8 mouse cellular contexts compared by ENCODE assay signal in genomic region chr17:29341591-29342003, GRCm38 (mm10). TPM values are rescaled to one million over a fixed set of nuclear protein-coding genes. Genes with fewer than 3 reads are reported as not detected.
DNase-seq lines count a peak whose midpoint lies in the region; ATAC-seq and TF ChIP-seq lines count a peak whose summit lies in the region.

No protein-coding gene starts in this region.

- H3K9me3 ChIP-seq in forebrain, postnatal 0 days (ENCODE audit: low read length) = no peaks in the 10 kb centered on the region
- H3K9me3 ChIP-seq in intestine, postnatal 0 days (ENCODE audit: control insufficient read depth) = no peaks in the 10 kb centered on the region
- no peaks in the 10 kb centered on the region for H3K9me3 ChIP-seq in lung, embryonic 15.5 days

- peaks cover 46% of the 10 kb centered on the region for H3K4me1 ChIP-seq in cerebellum, adult 2 months (ENCODE audit: control insufficient read depth, insufficient read depth, low read length)
- H3K4me1 ChIP-seq in forebrain, postnatal 0 days (ENCODE audit: insufficient read depth) = peaks cover 7% of the 10 kb centered on the region; the same call in 1 of the 2 replicates
- peaks cover 9% of the 10 kb centered on the region; the same call in 1 of the 2 replicates for H3K4me1 ChIP-seq in intestine, postnatal 0 days (replicated peaks; ENCODE audit: control insufficient read depth, insufficient read depth, low read length)
- H3K4me1 ChIP-seq in lung, embryonic 15.5 days = peaks cover 67% of the 10 kb centered on the region

- H3K4me3 ChIP-seq in cerebellum, adult 2 months (replicated peaks; ENCODE audit: insufficient read depth, low read depth, low read length) = no peak overlapping the region
- H3K4me3 ChIP-seq in forebrain, postnatal 0 days (ENCODE audit: low read depth, low read length) = no peak overlapping the region
- H3K4me3 ChIP-seq in intestine, postnatal 0 days (ENCODE audit: low read depth, low read length) = no peak overlapping the region
- no peak overlapping the region for H3K4me3 ChIP-seq in lung, embryonic 15.5 days

- TF ChIP-seq CTCF in cerebellum, adult 2 months (IDR thresholded peaks at IDR 0.05; ENCODE audit: borderline replicate concordance, insufficient read depth, low read depth, low read length) = 0 out of 2 replicates have a peak, but pooled peaks have one; percentile 7
- peak; percentile 61 for TF ChIP-seq CTCF in forebrain, postnatal 0 days (IDR thresholded peaks at IDR 0.05; ENCODE audit: low read depth)
- peak; percentile 56 for TF ChIP-seq CTCF in intestine, postnatal 0 days (IDR thresholded peaks at IDR 0.05; ENCODE audit: low read depth)

- no peaks in the 10 kb centered on the region for H3K27me3 ChIP-seq in cerebellum, adult 2 months (ENCODE audit: control insufficient read depth, insufficient read depth, low read length)
- no peaks in the 10 kb centered on the region for H3K27me3 ChIP-seq in forebrain, postnatal 0 days (ENCODE audit: insufficient read depth, low read length)
- no peaks in the 10 kb centered on the region for H3K27me3 ChIP-seq in intestine, postnatal 0 days (replicated peaks; ENCODE audit: control insufficient read depth, insufficient read depth, low read length)
- no peaks in the 10 kb centered on the region for H3K27me3 ChIP-seq in lung, embryonic 15.5 days
- H3K27me3 ChIP-seq in splenic B cell, adult 2 months (ENCODE audit: control insufficient read depth, insufficient read depth, low read length, poor library complexity, severe bottlenecking) = no peaks in the 10 kb centered on the region

- H3K9ac ChIP-seq in forebrain, postnatal 0 days = peak overlapping the region; percentile 25; the same call in 1 of the 2 replicates
- no peak overlapping the region for H3K9ac ChIP-seq in intestine, postnatal 0 days (ENCODE audit: low read depth, low read length)
- no peak overlapping the region for H3K9ac ChIP-seq in lung, embryonic 15.5 days

- no peak for TF ChIP-seq POLR2A in cerebellum, adult 2 months (IDR thresholded peaks at IDR 0.05; ENCODE audit: borderline replicate concordance, insufficient read depth, low read length)

- H3K36me3 ChIP-seq in forebrain, postnatal 0 days (ENCODE audit: insufficient read depth) = peaks cover 51% of the 10 kb centered on the region
- H3K36me3 ChIP-seq in intestine, postnatal 0 days (ENCODE audit: control insufficient read depth, insufficient read depth) = peaks cover 53% of the 10 kb centered on the region
- peaks cover 60% of the 10 kb centered on the region for H3K36me3 ChIP-seq in lung, embryonic 15.5 days
- H3K36me3 ChIP-seq in splenic B cell, adult 2 months (ENCODE audit: control insufficient read depth, insufficient read depth, low read length, poor library complexity, severe bottlenecking) = peaks cover 4% of the 10 kb centered on the region

- no peak overlapping the region for H3K27ac ChIP-seq in cerebellum, adult 2 months (ENCODE audit: insufficient read depth, low read length)
- peak overlapping the region; percentile 66 for H3K27ac ChIP-seq in forebrain, postnatal 0 days (ENCODE audit: low read depth, low read length)
- H3K27ac ChIP-seq in intestine, postnatal 0 days (ENCODE audit: low read depth, low read length) = peak overlapping the region; percentile 71
- H3K27ac ChIP-seq in lung, embryonic 15.5 days = peak overlapping the region; percentile 90

- WGBS in cerebellum, adult 2 months = 31% methylated on average over 9 of the region's 9 CpGs
- WGBS in forebrain, postnatal 0 days = 19% methylated on average over 9 of the region's 9 CpGs
- 28% methylated on average over 9 of the region's 9 CpGs for WGBS in intestine, postnatal 0 days
- 11% methylated on average over 9 of the region's 9 CpGs for WGBS in lung, embryonic 15.5 days

- peak; percentile 50 to 54 for DNase-seq in cerebellum, adult 2 months
- DNase-seq in cerebellum, postnatal 36 days = no peak
- DNase-seq in Muller cell, postnatal 12 days (ENCODE audit: inconsistent ontology term) = peak; percentile 23
- peak; percentile 60 for DNase-seq in forebrain, postnatal 0 days
- DNase-seq in splenic B cell, adult 2 months (ENCODE audit: low read depth, low spot score) = peak; percentile 83
- DNase-seq in frontal cortex, postnatal 25 days (ENCODE audit: low spot score in 2 of 2) = no peak

- H3K4me2 ChIP-seq in forebrain, postnatal 0 days (ENCODE audit: low read depth) = peak overlapping the region; percentile 20; the same call in 1 of the 2 replicates
- peak overlapping the region; percentile 48 for H3K4me2 ChIP-seq in intestine, postnatal 0 days (replicated peaks; ENCODE audit: low read depth)
- peak overlapping the region; percentile 24; the same call in 1 of the 2 replicates for H3K4me2 ChIP-seq in lung, embryonic 15.5 days

- peak; percentile 60 for ATAC-seq in forebrain, postnatal 0 days
- ATAC-seq in intestine, postnatal 0 days = peak; percentile 52
- ATAC-seq in lung, embryonic 15.5 days (ENCODE audit: borderline replicate concordance, extremely low read depth, low FRiP score, low TSS enrichment) = peak; percentile 11

RNA-seq across cellular contexts. Expression of gene Mtch1, which starts 6.1 kb away (rescaled TPM):
- polyA plus RNA-seq in cerebellum, adult 2 months (2012; rRNA removed) = 447 and 479 TPM in 2 replicates
- 556 and 595 TPM in 2 replicates for total RNA-seq in forebrain, postnatal 0 days (2014; rRNA removed)
- polyA plus RNA-seq in forebrain, postnatal 0 days (2015; fragmentation: Nextera tagmentation; extraction: Ambion mirVana) = 459 and 504 TPM in 2 replicates
- 139 and 143 TPM in 2 replicates for polyA plus RNA-seq in intestine, postnatal 0 days (2015; fragmentation: Nextera tagmentation; extraction: Ambion mirVana)
- 341 and 343 TPM in 2 replicates for polyA plus RNA-seq in lung, embryonic 15.5 days (2015; fragmentation: Nextera tagmentation; extraction: Ambion mirVana)

RNA-seq across cellular contexts. Expression of gene Fgd2, which starts 19.1 kb away (rescaled TPM):
- 5.5 and 5.9 TPM in 2 replicates for polyA plus RNA-seq in cerebellum, adult 2 months (2012; rRNA removed)
- total RNA-seq in forebrain, postnatal 0 days (2014; rRNA removed) = 15.9 and 17.3 TPM in 2 replicates
- 9.2 and 14.1 TPM in 2 replicates for polyA plus RNA-seq in forebrain, postnatal 0 days (2015; fragmentation: Nextera tagmentation; extraction: Ambion mirVana)
- 4.9 and 6.0 TPM in 2 replicates for polyA plus RNA-seq in intestine, postnatal 0 days (2015; fragmentation: Nextera tagmentation; extraction: Ambion mirVana)
- 19.1 and 21.7 TPM in 2 replicates for polyA plus RNA-seq in lung, embryonic 15.5 days (2015; fragmentation: Nextera tagmentation; extraction: Ambion mirVana)

RNA-seq across cellular contexts. Expression of gene Pi16, which starts 24.1 kb away (rescaled TPM):
- polyA plus RNA-seq in cerebellum, adult 2 months (2012; rRNA removed) = 0.75 and 1.0 TPM in 2 replicates
- 3.5 and 5.7 TPM in 2 replicates for total RNA-seq in forebrain, postnatal 0 days (2014; rRNA removed)
- polyA plus RNA-seq in forebrain, postnatal 0 days (2015; fragmentation: Nextera tagmentation; extraction: Ambion mirVana) = 1.7 and 2.0 TPM in 2 replicates
- polyA plus RNA-seq in intestine, postnatal 0 days (2015; fragmentation: Nextera tagmentation; extraction: Ambion mirVana) = 0.73 and 0.76 TPM in 2 replicates
- polyA plus RNA-seq in lung, embryonic 15.5 days (2015; fragmentation: Nextera tagmentation; extraction: Ambion mirVana) = 1.9 and 2.4 TPM in 2 replicates

Comparison
In these comparisons a context has a peak if more than half of its experiments do, and no peak if none do; other contexts are left out.
1. DNase-seq: peak in cerebellum, adult 2 months (2 of 2), Muller cell, postnatal 12 days (single experiment), forebrain, postnatal 0 days (single experiment) and splenic B cell, adult 2 months (single experiment); none in cerebellum, postnatal 36 days (0 of 2) and frontal cortex, postnatal 25 days (0 of 2).
2. CTCF ChIP-seq: peak in every context shown above with its lines; median percentile 61 in forebrain, postnatal 0 days; 56 in intestine, postnatal 0 days; 7 in cerebellum, adult 2 months.
3. Peak in every context shown above with its lines, with median percentiles within 50 percentile points of each other: ATAC-seq and H3K4me2 ChIP-seq.